Mouse (Mus musculus): ENCODE results near the gene Nup85. TPM values are rescaled to one million over a fixed set of nuclear protein-coding genes. Genes with fewer than 3 reads are reported as not detected.

Nup85 gene
- total RNA-seq, 2 experiments from 2014 or later = 18.3 to 20.0 TPM

DNA sequence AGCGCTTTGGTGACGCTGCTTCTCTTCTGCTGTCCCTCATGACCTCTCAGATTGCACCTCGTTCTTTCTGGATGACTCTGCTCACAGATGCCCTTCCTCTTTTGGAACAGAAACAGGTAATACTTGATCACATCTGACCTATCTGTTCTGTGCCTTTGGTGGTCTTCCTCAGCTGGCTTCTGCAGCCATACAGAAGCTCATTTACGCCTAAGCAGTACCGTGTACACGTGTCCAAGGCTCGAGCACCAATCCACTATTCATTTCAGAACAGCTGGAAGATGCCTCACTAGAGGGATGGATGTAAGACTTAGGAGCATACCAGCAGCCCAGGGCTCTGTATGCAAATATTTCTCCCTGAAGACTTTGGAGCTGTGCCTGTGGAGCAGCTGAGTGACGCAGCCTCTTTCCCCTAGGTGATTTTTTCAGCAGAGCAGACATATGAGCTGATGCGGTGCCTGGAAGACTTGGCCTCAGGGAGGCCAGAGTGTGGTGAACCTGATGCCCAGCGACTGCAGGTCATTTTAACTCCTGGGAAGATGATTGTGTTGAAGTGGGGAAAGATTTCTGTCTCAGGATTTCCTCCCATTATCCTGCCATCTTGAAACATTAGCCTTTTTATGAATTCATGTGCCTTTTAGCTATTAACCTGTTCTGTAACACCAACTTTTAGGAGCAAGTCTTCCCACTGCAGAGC, 18.8 kb downstream of the Nup85 start:
- DNase-seq = no peak

DNA sequence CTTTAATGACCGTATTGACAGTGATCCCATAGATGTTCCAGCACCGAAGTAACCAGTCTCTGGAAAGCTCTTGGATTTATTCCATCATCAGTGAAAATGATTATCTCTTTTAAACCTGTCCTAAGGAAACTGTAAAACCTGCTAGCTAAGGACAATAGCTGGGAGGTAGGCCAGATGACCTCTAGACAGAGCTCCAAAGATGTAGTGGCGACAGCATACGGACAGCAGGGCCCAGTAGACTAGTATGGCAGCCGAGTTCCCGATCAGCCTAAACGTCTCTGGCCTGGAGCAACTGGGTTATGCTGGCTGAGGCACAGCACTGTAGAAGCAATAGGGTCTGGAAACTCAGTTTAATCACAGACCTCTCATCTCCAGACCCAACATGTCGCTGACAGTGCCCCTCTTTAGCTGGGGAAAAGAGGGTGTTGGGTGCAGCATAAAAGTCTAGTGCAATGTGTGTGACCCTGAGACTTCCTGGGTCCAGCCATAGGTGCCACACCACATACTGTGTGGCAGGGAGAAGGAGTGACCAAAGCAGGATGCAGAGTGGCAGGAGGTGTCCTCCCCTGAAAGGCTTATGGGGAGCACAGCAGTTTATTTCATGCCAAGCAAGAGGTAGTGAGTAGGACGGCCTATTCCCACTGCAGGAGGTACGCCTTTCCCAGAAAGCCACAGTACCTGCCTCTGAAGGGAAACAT, 20.3 kb downstream of the Nup85 start:
- DNase-seq = no peak

- no peak for DNase-seq
These were observed 21.4 kb downstream of the Nup85 start for GRCm38 (mm10) chr11:115585573-115586100.

GRCm38 (mm10) chr11:115586403-115586802, 22.2 kb downstream of the Nup85 start:
- DNase-seq = no peak

DNA sequence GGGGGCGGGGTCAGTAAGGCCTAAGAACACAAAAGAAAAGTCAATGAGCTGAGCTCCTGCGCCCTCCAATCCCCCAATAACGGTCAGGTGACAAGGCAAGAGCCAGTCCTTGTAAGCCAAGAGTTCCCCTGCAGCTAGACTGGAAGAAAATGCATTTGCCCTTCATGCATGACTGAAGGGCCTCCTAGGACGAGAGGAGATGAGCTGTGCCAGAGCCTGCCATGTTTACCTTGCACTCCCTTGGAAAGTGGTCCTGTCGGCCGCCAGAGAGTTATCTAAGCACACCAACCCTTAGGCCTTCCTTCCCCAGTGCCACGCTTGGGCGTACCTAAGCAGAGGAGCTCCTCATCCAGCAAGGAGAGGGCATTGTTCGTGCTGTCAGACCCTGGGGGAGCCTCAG, 23.8 kb downstream of the Nup85 start:
- DNase-seq = no peak

GRCm38 (mm10) chr11:115590526-115591075, 26.4 kb downstream of the Nup85 start:
- no peak for DNase-seq

DNA sequence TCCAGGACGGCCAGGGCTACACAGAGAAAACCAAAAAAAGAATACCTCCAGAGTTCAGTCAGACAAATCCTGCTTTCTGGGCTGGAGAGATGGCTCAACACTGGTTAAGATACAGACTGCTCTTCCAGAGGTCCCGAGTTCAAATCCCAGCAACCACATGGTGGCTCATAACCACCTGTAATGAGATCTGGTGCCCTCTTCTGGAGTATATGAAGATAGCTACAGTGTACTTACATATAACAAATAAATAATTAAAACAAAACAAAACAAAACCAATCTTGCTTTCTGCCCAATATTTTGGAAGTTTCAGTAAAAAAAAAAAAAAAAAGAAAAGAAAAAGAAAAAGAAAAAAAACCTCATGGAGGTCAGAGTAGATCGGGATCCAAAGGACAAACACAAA, 31.0 kb downstream of the Nup85 start:
- DNase-seq = no peak

- no peak for DNase-seq
These were observed 34.1 kb downstream of the Nup85 start for GRCm38 (mm10) chr11:115598309-115598708.

DNA sequence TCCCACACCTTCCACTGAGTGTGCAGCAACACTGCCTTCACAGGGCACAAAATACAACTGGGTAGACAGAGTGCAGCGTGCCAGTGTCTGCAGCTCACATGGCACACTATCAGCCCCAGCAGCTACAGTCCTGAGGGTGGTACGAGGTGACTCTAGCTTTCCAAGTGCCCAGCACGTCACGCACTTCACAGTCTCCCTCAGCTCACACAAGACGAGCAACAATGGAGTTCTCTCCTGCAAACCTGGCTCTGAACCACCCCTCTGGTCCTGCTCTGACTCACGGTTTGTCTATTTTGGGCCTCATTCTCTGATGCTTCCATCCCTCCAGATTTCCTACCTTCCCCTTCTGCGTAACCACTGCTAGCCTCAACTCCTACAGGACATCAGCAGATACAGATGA, 35.5 kb downstream of the Nup85 start:
- DNase-seq = no peak

DNA sequence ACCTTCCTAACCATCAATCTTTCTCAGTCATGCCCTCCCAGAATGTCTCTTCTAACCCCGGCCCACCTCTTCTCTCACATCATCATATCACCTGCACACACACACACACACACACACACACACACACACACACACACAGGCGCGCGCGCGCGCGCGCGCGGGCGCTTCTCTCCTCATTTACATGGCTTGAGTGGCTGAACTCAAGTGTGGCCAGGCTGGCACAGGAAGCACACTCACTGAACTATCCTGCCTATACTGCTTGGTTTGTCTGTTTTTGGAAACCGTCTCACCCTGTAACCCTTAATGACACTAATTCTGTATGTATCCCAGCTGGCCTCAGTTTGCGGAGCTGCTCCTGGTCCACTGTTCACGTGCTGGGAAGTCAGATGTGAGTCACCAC, 36.5 kb downstream of the Nup85 start:
- DNase-seq = no peak

- DNase-seq = no peak
These were observed 36.9 kb downstream of the Nup85 start for GRCm38 (mm10) chr11:115601174-115601573.

DNA sequence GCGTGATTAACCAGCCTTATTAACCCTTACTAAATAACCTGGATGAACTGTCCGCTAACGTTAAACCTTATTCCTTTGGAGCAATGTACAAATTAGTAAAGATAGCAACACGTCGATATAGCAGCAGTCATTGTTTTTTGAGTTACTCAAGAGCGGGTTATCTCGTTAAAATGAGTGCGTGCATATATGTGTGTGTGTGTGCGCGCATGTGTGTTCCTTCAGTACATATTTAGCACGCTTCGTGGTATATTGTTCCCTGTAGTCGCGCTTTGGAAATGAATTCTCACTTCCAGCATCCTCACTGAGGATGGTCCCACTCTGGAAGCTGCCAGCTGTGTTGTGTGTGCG, 38.9 kb downstream of the Nup85 start:
- DNase-seq = no peak

DNA sequence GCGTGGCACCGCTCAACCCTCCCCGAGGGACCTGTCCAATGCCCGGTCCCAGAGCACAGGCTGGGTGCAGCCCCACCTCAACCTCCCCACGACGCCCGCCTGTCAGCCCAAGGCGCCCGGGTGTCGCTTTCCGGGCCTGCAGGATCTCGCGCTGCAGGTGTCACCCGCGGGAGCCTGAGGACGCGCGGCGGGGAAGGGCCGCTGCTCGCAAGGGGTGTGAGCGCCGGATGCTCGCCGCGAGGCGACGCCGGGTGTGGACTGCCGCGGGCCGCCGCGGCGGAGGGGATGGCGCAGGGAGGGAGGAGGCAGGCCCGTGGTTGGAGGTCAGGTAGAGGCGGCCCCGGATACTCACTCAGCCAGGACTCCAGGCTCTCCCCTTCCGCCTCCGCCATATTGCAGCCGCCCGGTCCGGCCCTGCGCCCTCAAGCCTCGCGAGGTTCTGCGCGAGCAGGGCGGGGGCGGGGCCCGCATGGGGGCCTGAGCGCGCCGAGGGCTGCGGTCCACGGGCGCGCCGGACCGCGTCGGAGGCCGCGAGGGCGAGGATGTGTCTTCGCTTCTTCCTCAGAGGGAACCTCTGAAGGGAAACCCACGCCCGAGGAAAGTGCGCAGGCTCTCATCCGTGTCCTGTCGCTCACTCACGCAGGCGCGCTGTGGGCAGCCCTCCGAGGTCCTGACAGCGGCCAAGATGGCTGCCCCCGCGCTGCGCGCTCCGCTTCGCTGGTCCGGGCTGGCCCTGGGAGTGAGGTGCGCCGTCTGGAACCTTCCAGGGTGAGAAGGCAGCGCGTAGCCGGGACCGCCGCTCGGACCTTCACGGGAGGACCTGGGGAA, 39.5 kb downstream of the Nup85 start, which contains the start of the genes Mrps7 and Gga3:
TSS of gene Mrps7 (plus strand) at position 450 of the 828 bp plus-strand sequence.
TSS of gene Gga3 (minus strand) at position 576 of the 828 bp plus-strand sequence.
- DNase-seq = peak; percentile 94 to 95

DNA sequence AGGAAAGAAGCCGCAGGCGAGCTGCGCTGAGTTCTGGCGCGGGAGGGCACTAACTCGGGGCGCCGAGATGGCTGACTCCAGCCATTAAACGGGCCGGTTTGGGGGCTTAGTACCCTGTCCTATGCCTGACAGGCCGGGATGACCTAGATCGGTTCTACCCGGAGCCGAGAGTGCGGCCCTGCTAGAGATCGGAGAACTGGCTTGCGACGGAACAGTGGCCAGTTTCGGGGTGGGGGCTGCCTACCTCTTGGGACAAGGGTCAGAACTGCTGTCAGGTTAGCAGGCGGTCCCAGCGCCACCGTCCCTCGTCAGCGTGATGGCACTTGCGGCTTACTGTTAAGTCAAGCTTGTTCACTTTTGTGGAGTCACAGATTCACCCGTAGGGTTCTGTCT, 40.1 kb downstream of the Nup85 start:
- no peak for DNase-seq

GRCm38 (mm10) chr11:115606733-115607132, 42.5 kb downstream of the Nup85 start:
- DNase-seq = no peak

DNA sequence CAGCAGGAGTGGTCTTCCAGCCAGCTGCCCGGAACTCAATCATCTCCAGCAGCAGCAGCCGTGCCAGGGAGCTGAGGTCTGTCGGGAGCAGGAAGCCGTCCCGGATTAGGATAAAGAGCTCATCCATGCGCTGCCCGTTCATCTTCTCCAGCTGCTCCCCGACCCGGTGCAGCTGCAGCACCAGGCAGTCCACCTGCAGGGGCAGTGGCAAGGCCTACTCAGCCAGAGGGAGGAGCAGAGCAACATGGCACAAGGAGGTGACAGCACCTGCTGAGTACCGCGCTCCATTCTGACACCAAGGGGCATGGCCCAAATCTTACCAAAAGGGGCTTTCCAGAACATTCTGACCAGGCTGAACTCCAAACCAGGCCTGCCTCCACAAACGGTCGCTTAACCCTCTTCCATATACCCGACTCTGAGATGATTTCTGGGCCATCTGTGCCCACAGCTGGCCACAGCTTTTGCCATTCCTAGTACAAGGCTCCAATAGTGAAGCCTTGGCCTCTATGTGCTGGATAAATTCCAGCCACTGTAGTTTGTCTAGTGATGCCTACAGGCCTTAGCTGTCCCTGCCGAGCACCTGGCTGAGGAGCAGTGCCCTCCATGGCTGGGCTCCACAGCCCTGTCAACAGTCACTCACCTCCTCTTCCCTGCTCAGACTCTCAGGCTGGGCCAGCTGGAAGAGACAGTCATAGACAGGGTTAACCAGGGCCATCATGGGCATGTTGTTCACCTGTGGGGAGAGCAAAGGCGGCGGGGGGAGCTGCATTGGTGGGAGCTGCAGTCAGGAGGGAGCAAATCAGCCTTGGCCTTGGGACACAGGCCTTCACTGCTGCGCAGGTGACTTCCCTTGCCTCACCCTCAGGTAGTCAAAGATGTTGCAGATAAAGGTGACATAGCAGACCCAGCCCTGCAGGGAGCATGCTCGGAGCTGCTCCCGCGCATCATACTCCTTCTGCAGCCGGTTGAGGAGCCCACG, 44.5 kb downstream of the Nup85 start:
- no peak for DNase-seq

DNA sequence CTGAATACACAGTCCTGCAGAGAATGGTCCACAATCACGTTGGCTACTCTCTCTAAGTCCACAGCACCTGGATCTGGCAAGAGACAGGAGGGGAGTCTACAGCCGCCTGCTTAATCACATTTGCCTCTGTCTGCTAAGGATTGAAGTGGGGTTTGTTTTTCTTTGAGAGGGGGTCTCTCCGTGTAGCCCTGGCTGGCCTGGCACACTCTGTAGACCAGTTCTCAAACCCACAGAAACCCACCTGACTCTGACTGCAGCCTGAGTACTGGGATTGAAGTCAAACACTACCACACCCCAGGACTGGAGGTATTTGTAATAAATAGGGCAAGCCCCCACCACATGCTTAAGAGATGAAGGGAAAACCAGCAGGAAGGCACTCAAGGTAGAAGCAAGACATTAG, 45.3 kb downstream of the Nup85 start:
- DNase-seq = no peak

- no peak for DNase-seq
These were observed 46.9 kb downstream of the Nup85 start for GRCm38 (mm10) chr11:115611173-115611572.

- peak; percentile 89 to 90 for DNase-seq
These were observed 47.8 kb downstream of the Nup85 start for GRCm38 (mm10) chr11:115612059-115612409.

DNA sequence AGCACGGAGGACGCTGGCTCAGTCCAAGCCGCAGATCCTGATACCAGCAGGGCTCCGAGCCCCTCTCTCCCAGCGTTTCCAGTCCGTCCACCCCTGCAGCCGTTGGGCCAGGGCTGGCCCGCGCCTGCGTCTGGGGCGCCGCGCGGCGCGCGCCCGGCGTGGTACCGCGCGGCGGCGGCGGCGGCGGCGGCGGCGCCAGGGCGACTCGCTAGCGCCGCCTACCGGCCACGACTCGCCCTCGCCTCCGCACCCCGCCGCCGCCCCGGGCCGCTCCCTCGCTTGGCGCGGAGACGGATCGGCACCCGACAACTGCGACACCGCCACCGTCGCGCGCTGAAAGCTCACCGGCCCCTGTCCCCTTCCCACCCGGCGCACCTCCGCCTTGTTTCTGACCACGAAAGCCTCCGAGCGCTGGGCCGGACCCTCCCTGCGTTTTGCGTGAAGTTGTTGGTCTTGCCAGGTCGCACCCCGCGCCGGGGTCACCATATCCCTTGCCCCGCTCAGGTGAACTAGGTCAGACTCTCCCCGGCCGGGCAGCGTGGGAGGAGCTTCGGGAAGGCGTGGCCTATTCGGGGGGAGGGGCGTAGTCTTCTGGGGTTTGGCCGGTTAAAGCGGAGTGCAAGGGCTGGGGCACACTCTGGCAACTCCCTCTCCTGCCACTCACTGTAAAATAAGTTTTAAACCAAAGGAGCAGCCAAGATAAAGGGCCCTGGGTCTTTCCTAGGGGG, 48.3 kb downstream of the Nup85 start, which contains the start of gene Mif4gd:
TSS of gene Mif4gd (minus strand) at position 560 of the 728 bp plus-strand sequence.
- peak; percentile 95 to 98 for DNase-seq
